9 mouse cellular contexts compared by ENCODE assay signal in genomic region chr10:69185894-69186893, GRCm38 (mm10). TPM values are rescaled to one million over a fixed set of nuclear protein-coding genes. Genes with fewer than 3 reads are reported as not detected.
DNase-seq lines count a peak whose midpoint lies in the region; ATAC-seq and TF ChIP-seq lines count a peak whose summit lies in the region.
"Had no signal": no experiment of that assay in that cellular context is flagged by ENCODE, and none has a peak within 500 bp of the region (broad histone marks: within the 10 kb centered on the region; RNA-seq: fewer than 3 reads in every experiment).

No protein-coding gene starts in this region.

- peak; percentile 39 to 89 for TF ChIP-seq CTCF in CH12.LX (conservative IDR thresholded peaks at IDR 0.05 in 1 of 2, IDR thresholded peaks at IDR 0.05 in 1 of 2; ENCODE audit: low read depth in 2 of 2, low read length in 2 of 2)
- TF ChIP-seq CTCF in liver, postnatal 0 days (IDR thresholded peaks at IDR 0.05; ENCODE audit: low read depth): peak; percentile 80

- H3K9ac ChIP-seq in CH12.LX (ENCODE audit: insufficient read depth, low read depth): peak overlapping the region; percentile 70
- H3K9ac ChIP-seq in forebrain, embryonic 15.5 days (replicated peaks): no peak overlapping the region
- no peak overlapping the region for H3K9ac ChIP-seq in liver, postnatal 0 days (replicated peaks)
- H3K9ac ChIP-seq in neural tube, embryonic 14.5 days (replicated peaks; ENCODE audit: low read depth, low read length): no peak overlapping the region

- intact Hi-C loops in heart, postnatal 14 days (cut with DNase I): loop anchor here (1.0 to 2.0 kb wide), 2 partner anchors 27 to 121 kb away; partner anchors contain the start of gene A930033H14Rik

- H3K4me2 ChIP-seq in CH12.LX (ENCODE audit: insufficient read depth, low read depth, poor library complexity, severe bottlenecking): peak overlapping the region; percentile 63
- H3K4me2 ChIP-seq in forebrain, embryonic 15.5 days (replicated peaks): peak overlapping the region; percentile 41
- peak overlapping the region; percentile 60 for H3K4me2 ChIP-seq in liver, postnatal 0 days (ENCODE audit: low read depth, low read length)
- peak overlapping the region; percentile 44 for H3K4me2 ChIP-seq in neural tube, embryonic 14.5 days (ENCODE audit: low read depth, low read length)

- H3K27ac ChIP-seq in CH12.LX (ENCODE audit: insufficient read depth, low read depth): no peak overlapping the region
- no peak overlapping the region for H3K27ac ChIP-seq in forebrain, embryonic 15.5 days (replicated peaks)
- no peak overlapping the region; the same call in 1 of the 2 replicates for H3K27ac ChIP-seq in liver, postnatal 0 days (ENCODE audit: low read depth)
- H3K27ac ChIP-seq in neural tube, embryonic 14.5 days (ENCODE audit: low read depth, low read length): no peak overlapping the region

- 20% methylated on average over 21 of the region's 21 CpGs for WGBS in forebrain, embryonic 15.5 days
- WGBS in liver, postnatal 0 days (ENCODE audit: insufficient replicate concordance): 17% methylated on average over 21 of the region's 21 CpGs
- 27% methylated on average over 21 of the region's 21 CpGs for WGBS in neural tube, embryonic 14.5 days

- peak; percentile 92 for TF ChIP-seq RAD21 in CH12.LX (IDR thresholded peaks at IDR 0.05; ENCODE audit: low read depth, low read length)

- no peak for TF ChIP-seq POLR2A in CH12.LX (IDR thresholded peaks at IDR 0.05; ENCODE audit: low read depth, low read length)

- peaks cover 17 to 28% of the 10 kb centered on the region in 2 experiments for H3K4me1 ChIP-seq in CH12.LX (ENCODE audit: control insufficient read depth in 1 of 2, insufficient read depth in 2 of 2)
- H3K4me1 ChIP-seq in forebrain, embryonic 15.5 days: no peaks in the 10 kb centered on the region
- H3K4me1 ChIP-seq in liver, postnatal 0 days (ENCODE audit: insufficient read depth): no peaks in the 10 kb centered on the region; the same call in 1 of the 2 replicates
- no peaks in the 10 kb centered on the region for H3K4me1 ChIP-seq in neural tube, embryonic 14.5 days (ENCODE audit: control insufficient read depth, insufficient read depth, low read length)

- no peaks in the 10 kb centered on the region for H3K36me3 ChIP-seq in CH12.LX (replicated peaks in 1 of 2; ENCODE audit: control insufficient read depth in 1 of 2, insufficient read depth in 1 of 2, low read length in 1 of 2)
- no peaks in the 10 kb centered on the region for H3K36me3 ChIP-seq in forebrain, embryonic 15.5 days
- no peaks in the 10 kb centered on the region for H3K36me3 ChIP-seq in liver, postnatal 0 days (replicated peaks; ENCODE audit: insufficient read depth, low read length)
- H3K36me3 ChIP-seq in neural tube, embryonic 14.5 days (ENCODE audit: control insufficient read depth, insufficient read depth, low read length): no peaks in the 10 kb centered on the region

- peak; percentile 80; the same call in 1 of the 2 replicates for ATAC-seq in forebrain, embryonic 15.5 days (replicated peaks)
- peak; percentile 57 for ATAC-seq in liver, postnatal 0 days
- peak; percentile 60; the same call in 1 of the 2 replicates for ATAC-seq in neural tube, embryonic 14.5 days (ENCODE audit: low read depth)

- TF ChIP-seq EP300 in CH12.LX (IDR thresholded peaks at IDR 0.05; ENCODE audit: low read length): peak; percentile 70
- TF ChIP-seq EP300 in liver, postnatal 0 days (IDR thresholded peaks at IDR 0.05; ENCODE audit: low read depth): 0 out of 2 replicates have a peak, but pooled peaks have one; percentile 19

- H3K27me3 ChIP-seq in CH12.LX (replicated peaks): no peaks in the 10 kb centered on the region
- H3K27me3 ChIP-seq in forebrain, embryonic 15.5 days: no peaks in the 10 kb centered on the region
- H3K27me3 ChIP-seq in liver, postnatal 0 days (ENCODE audit: insufficient read depth, low read length): no peaks in the 10 kb centered on the region
- H3K27me3 ChIP-seq in neural tube, embryonic 14.5 days (ENCODE audit: control insufficient read depth, insufficient read depth, low read length): no peaks in the 10 kb centered on the region

- in situ Hi-C loops in CH12.LX (cut with MboI; ENCODE audit: low pct_ligation_motif_present, low pct_unique_long_range_greater_than_20kb, low sequenced_read_pairs): loop anchor here (5.0 kb wide), 1 partner anchor 121 kb away; no protein-coding TSS in a partner anchor

- DNase-seq in CH12.LX (ENCODE audit: extremely low read depth): peak; percentile 84
- DNase-seq in c-Kit-positive CD71-positive TER-119-positive erythroid progenitor cells, embryonic 14.5 days (ENCODE audit: low spot score): peak; percentile 24
- DNase-seq in heart, postnatal 14 days: peak; percentile 74 to 80
- DNase-seq in layer of hippocampus, adult 11-12 months (ENCODE audit: low spot score): peak; percentile 48
- peak; percentile 70 for DNase-seq in liver, postnatal 0 days
- peak; percentile 54 for DNase-seq in thymus, postnatal 0 days (ENCODE audit: low spot score)

- H3K4me3 ChIP-seq in CH12.LX (replicated peaks in 1 of 3; ENCODE audit: low read depth in 2 of 3, low read length in 2 of 3, poor library complexity in 1 of 3): peak overlapping the region in 2 of 3 experiments; percentile 33 to 35
- peak overlapping the region; percentile 30 for H3K4me3 ChIP-seq in forebrain, embryonic 15.5 days
- H3K4me3 ChIP-seq in liver, postnatal 0 days (ENCODE audit: low read depth, low read length): peak overlapping the region; percentile 31
- H3K4me3 ChIP-seq in neural tube, embryonic 14.5 days (ENCODE audit: low read depth, low read length): peak overlapping the region; percentile 17; the same call in 1 of the 2 replicates
- H3K4me3 ChIP-seq: erythroblast, embryonic 14.5 days had no signal

- H3K79me2 ChIP-seq in CH12.LX (replicated peaks; ENCODE audit: control insufficient read depth, extremely low read depth, insufficient read depth, poor library complexity, severe bottlenecking): no peaks in the 10 kb centered on the region

- peaks cover 8% of the 10 kb centered on the region for H3K9me3 ChIP-seq in CH12.LX (replicated peaks; ENCODE audit: low read length)
- H3K9me3 ChIP-seq in forebrain, embryonic 15.5 days: no peaks in the 10 kb centered on the region
- H3K9me3 ChIP-seq in liver, postnatal 0 days (ENCODE audit: low read length): no peaks in the 10 kb centered on the region
- no peaks in the 10 kb centered on the region for H3K9me3 ChIP-seq in neural tube, embryonic 14.5 days (ENCODE audit: control insufficient read depth, low read length)

- dilution Hi-C loops in CH12.LX (cut with MboI; ENCODE audit: extremely low pct_ligation_motif_present, extremely low pct_unique_long_range_greater_than_20kb, low sequenced_read_pairs): no loop called here

TF ChIP-seq in CH12.LX, 34 proteins besides CTCF, POLR2A, EP300 and RAD21 (continues in another document):
- TF ChIP-seq CHD1 (IDR thresholded peaks at IDR 0.05; ENCODE audit: low read depth, low read length) (peak; percentile 43; the same call in 1 of the 2 replicates), TCF12 (IDR thresholded peaks at IDR 0.05; ENCODE audit: low read depth, low read length) (peak; percentile 46; the same call in 1 of the 2 replicates), USF1 (IDR thresholded peaks at IDR 0.05; ENCODE audit: low read depth, low read length) (no peak), ZMIZ1 (IDR thresholded peaks at IDR 0.05; ENCODE audit: low read depth, low read length) (no peak), HCFC1 (IDR thresholded peaks at IDR 0.05; ENCODE audit: low read depth, low read length) (no peak; the same call in 1 of the 2 replicates), ETS1 (conservative IDR thresholded peaks at IDR 0.05; ENCODE audit: low read depth, low read length) (peak; percentile 69), MEF2A (IDR thresholded peaks at IDR 0.05; ENCODE audit: borderline replicate concordance, low read depth, low read length) (peak; percentile 53; the same call in 1 of the 2 replicates), ELF1 (IDR thresholded peaks at IDR 0.05; ENCODE audit: low read depth, low read length) (no peak), E2F4 (IDR thresholded peaks at IDR 0.05; ENCODE audit: insufficient replicate concordance, low read depth, low read length) (peak; percentile 90; the same call in 1 of the 2 replicates), UBTF (IDR thresholded peaks at IDR 0.05; ENCODE audit: low read depth, low read length) (0 out of 2 replicates have a peak, but pooled peaks have one; percentile 54), GABPA (IDR thresholded peaks at IDR 0.05; ENCODE audit: insufficient replicate concordance, low read depth, low read length) (no peak), MAZ (IDR thresholded peaks at IDR 0.05; ENCODE audit: low read depth, low read length) (0 out of 2 replicates have a peak, but pooled peaks have one; percentile 53), JUND (conservative IDR thresholded peaks at IDR 0.05; ENCODE audit: low read depth, low read length) (0 out of 2 replicates have a peak, but pooled peaks have one; percentile 45), IRF4 (IDR thresholded peaks at IDR 0.05; ENCODE audit: low read depth, low read length) (peak; percentile 62; the same call in 1 of the 2 replicates), MAX (IDR thresholded peaks at IDR 0.05; ENCODE audit: low read length) (0 out of 2 replicates have a peak, but pooled peaks have one; percentile 44), PAX5 (IDR thresholded peaks at IDR 0.05; ENCODE audit: low read length) (no peak), KAT2A (IDR thresholded peaks at IDR 0.05; ENCODE audit: insufficient replicate concordance, low read length) (no peak)

RNA-seq across cellular contexts. Expression of gene A930033H14Rik, which starts 26.7 kb away (rescaled TPM):
- total RNA-seq in CH12.LX (2012; rRNA removed) (0.84 and 0.85 TPM in 2 replicates), CH12.LX (2014; rRNA removed) (0.13 and 0.15 TPM in 2 replicates)
- 0.46 and 0.50 TPM in 2 replicates for polyA plus RNA-seq in CH12.LX (2012; ENCODE audit: insufficient read length, low read depth)
- polyA plus RNA-seq in forebrain, embryonic 15.5 days (2015; fragmentation: Nextera tagmentation; extraction: Ambion mirVana): 1.2 TPM in 2 replicates
- 1 to 10 TPM; 2.4 to 2.8 TPM for total RNA-seq in heart, postnatal 14 days (2021)
- 0.89 and 1.2 TPM in 2 replicates for polyA plus RNA-seq in liver, postnatal 0 days (2015; fragmentation: Nextera tagmentation; extraction: Ambion mirVana)
- 1.5 and 1.8 TPM in 2 replicates for polyA plus RNA-seq in neural tube, embryonic 14.5 days (2014; fragmentation: Nextera tagmentation; extraction: Ambion mirVana)
- polyA plus RNA-seq in thymus, postnatal 0 days (2015; fragmentation: Nextera tagmentation; extraction: Ambion mirVana): 0.36 TPM in 2 replicates
- polyA plus RNA-seq: erythroblast, embryonic 14.5 days had no signal

RNA-seq across cellular contexts. Expression of gene Rhobtb1, which starts 35.0 kb away (rescaled TPM):
- 12.2 and 13.3 TPM in 2 replicates for total RNA-seq in CH12.LX (2012; rRNA removed)
- 2.7 and 3.4 TPM in 2 replicates for total RNA-seq in CH12.LX (2014; rRNA removed)
- 3.1 and 3.7 TPM in 2 replicates for polyA plus RNA-seq in CH12.LX (2012; ENCODE audit: insufficient read length, low read depth)
- polyA plus RNA-seq in forebrain, embryonic 15.5 days (2015; fragmentation: Nextera tagmentation; extraction: Ambion mirVana): 11.9 and 13.6 TPM in 2 replicates
- total RNA-seq in heart, postnatal 14 days (2021): 100 to 1,000 TPM; 136 TPM
- polyA plus RNA-seq in liver, postnatal 0 days (2015; fragmentation: Nextera tagmentation; extraction: Ambion mirVana): 35.5 and 41.5 TPM in 2 replicates
- polyA plus RNA-seq in neural tube, embryonic 14.5 days (2014; fragmentation: Nextera tagmentation; extraction: Ambion mirVana): 17.3 TPM in 2 replicates
- polyA plus RNA-seq in thymus, postnatal 0 days (2015; fragmentation: Nextera tagmentation; extraction: Ambion mirVana): 3.4 and 4.9 TPM in 2 replicates

Comparison
In these comparisons a context has a peak if more than half of its experiments do, and no peak if none do; other contexts are left out.
1. DNase-seq: peak in every context shown above with its lines; median percentile 84 in CH12.LX; 77 in heart, postnatal 14 days; 70 in liver, postnatal 0 days; 54 in thymus, postnatal 0 days; 48 in layer of hippocampus, adult 11-12 months; 24 in c-Kit-positive CD71-positive TER-119-positive erythroid progenitor cells, embryonic 14.5 days.